Mouse (Mus musculus) heart, postnatal 0 days (tissue): ENCODE results near the gene Ift80.

Experiments used
- CTCF ChIP-seq: IDR thresholded peaks from 2 replicates; pipeline ENCODE4 v1.5.1; 2016; ENCODE audit warnings: antibody characterized with exemption, control low read depth, low read depth
- EP300 ChIP-seq: IDR thresholded peaks from 2 replicates; pipeline ENCODE4 v1.6.1; 2016; ENCODE audit warnings: antibody characterized with exemption, low read depth

- TF ChIP-seq CTCF: no peak
- TF ChIP-seq EP300: no peak
These were observed 75.8 kb downstream of the Ift80 start for GRCm38 (mm10) chr3:68928619-68929018.
